Mouse (Mus musculus): Measurements from ENCODE around the gene Asic2. TPM values are rescaled to one million over a fixed set of nuclear protein-coding genes. Genes with fewer than 3 reads are reported as not detected.

Gene Asic2
- total RNA-seq, 2 experiments from 2014 or later: 0.10 TPM; not detected in 1

- peak; percentile 47 to 76 for DNase-seq (ENCODE audit: low spot score in 2 of 2)
Observed at GRCm38 (mm10) chr11:81612798-81613540, 355.3 kb downstream of the Asic2 start.

GRCm38 (mm10) chr11:81611948-81612797, 356.1 kb downstream of the Asic2 start:
- no peak for DNase-seq (ENCODE audit: low spot score in 2 of 2)

- no peak for DNase-seq (ENCODE audit: low spot score in 2 of 2)
Observed at GRCm38 (mm10) chr11:81610506-81610905, 357.8 kb downstream of the Asic2 start.

- DNase-seq (ENCODE audit: low spot score in 2 of 2): no peak
Observed at GRCm38 (mm10) chr11:81602971-81603370, 365.3 kb downstream of the Asic2 start.

- no peak for DNase-seq (ENCODE audit: low spot score in 2 of 2)
Observed at GRCm38 (mm10) chr11:81601736-81602135, 366.5 kb downstream of the Asic2 start.

- no peak for DNase-seq (ENCODE audit: low spot score in 2 of 2)
Observed at GRCm38 (mm10) chr11:81597601-81598000, 370.7 kb downstream of the Asic2 start.

GRCm38 (mm10) chr11:81595235-81595634, 373.0 kb downstream of the Asic2 start:
- DNase-seq (ENCODE audit: low spot score in 2 of 2): no peak

GRCm38 (mm10) chr11:81592776-81593175, 375.5 kb downstream of the Asic2 start:
- no peak for DNase-seq (ENCODE audit: low spot score in 2 of 2)

- no peak for DNase-seq (ENCODE audit: low spot score in 2 of 2)
Observed at GRCm38 (mm10) chr11:81590911-81591310, 377.3 kb downstream of the Asic2 start.

- peak; percentile 26 to 59 for DNase-seq (ENCODE audit: low spot score in 2 of 2)
Observed at GRCm38 (mm10) chr11:81588630-81589029, 379.6 kb downstream of the Asic2 start.

- DNase-seq (ENCODE audit: low spot score in 2 of 2): no peak
Observed at GRCm38 (mm10) chr11:81587942-81588341, 380.3 kb downstream of the Asic2 start.

- DNase-seq (ENCODE audit: low spot score in 2 of 2): no peak
Observed at GRCm38 (mm10) chr11:81587114-81587513, 381.1 kb downstream of the Asic2 start.

GRCm38 (mm10) chr11:81584506-81584905, 383.8 kb downstream of the Asic2 start:
- DNase-seq (ENCODE audit: low spot score in 2 of 2): no peak

- DNase-seq (ENCODE audit: low spot score in 2 of 2): no peak
Observed at GRCm38 (mm10) chr11:81583195-81583594, 385.1 kb downstream of the Asic2 start.

- no peak for DNase-seq (ENCODE audit: low spot score in 2 of 2)
Observed at GRCm38 (mm10) chr11:81582161-81582560, 386.1 kb downstream of the Asic2 start.

GRCm38 (mm10) chr11:81579753-81580152, 388.5 kb downstream of the Asic2 start:
- no peak for DNase-seq (ENCODE audit: low spot score in 2 of 2)

- DNase-seq (ENCODE audit: low spot score in 2 of 2): no peak
Observed at GRCm38 (mm10) chr11:81570406-81570805, 397.9 kb downstream of the Asic2 start.

- no peak for DNase-seq (ENCODE audit: low spot score in 2 of 2)
Observed at GRCm38 (mm10) chr11:81564857-81565256, 403.4 kb downstream of the Asic2 start.

GRCm38 (mm10) chr11:81560374-81560773, 407.9 kb downstream of the Asic2 start:
- DNase-seq (ENCODE audit: low spot score in 2 of 2): no peak

GRCm38 (mm10) chr11:81543189-81543588, 425.1 kb downstream of the Asic2 start:
- DNase-seq (ENCODE audit: low spot score in 2 of 2): no peak

- no peak for DNase-seq (ENCODE audit: low spot score in 2 of 2)
Observed at GRCm38 (mm10) chr11:81535121-81535717, 433.0 kb downstream of the Asic2 start.

GRCm38 (mm10) chr11:81534686-81535085, 433.6 kb downstream of the Asic2 start:
- DNase-seq (ENCODE audit: low spot score in 2 of 2): peak in 1 of 2 experiments; percentile 31

Measured in gastrocnemius, postnatal 4 days (tissue).